Mouse (Mus musculus) hematopoietic stem cell, adult 5-6 weeks (primary cell): ENCODE data around the gene Grasp. TPM values are rescaled to one million over a fixed set of nuclear protein-coding genes. Genes with fewer than 3 reads are reported as not detected.

Source experiments
- ATAC-seq, 2 experiments: fragments of 125-278 bp in 1 of 2; replicated peaks in 1 of 2; 2 replicates each; pipeline ENCODE4 v1.8.0; 2016 to 2017; ENCODE audit warnings: inconsistent platforms in 2 of 2, mild to moderate bottlenecking in 2 of 2, moderate number of reproducible peaks in 2 of 2, low read depth in 1 of 2, moderate TSS enrichment in 1 of 2; ENCODE audit not compliant: low FRiP score in 2 of 2, poor library complexity in 2 of 2, severe bottlenecking in 2 of 2, insufficient read depth in 1 of 2, low TSS enrichment in 1 of 2
- total RNA-seq: library from RNA; stranded (forward); fragments of 172-1452, 232-1000 nt; gene quantifications from 2 replicates; pipeline ENCODE4 v1.2.3, GENCODE M21; 2017

Gene Grasp
- total RNA-seq, 1 experiment from 2014 or later: 6.6 TPM

GRCm38 (mm10) chr15:101235342-101235698 is 11.3 kb downstream of the Grasp start:
- no peak for ATAC-seq

- no peak for ATAC-seq
Observed at GRCm38 (mm10) chr15:101235728-101236327, 11.8 kb downstream of the Grasp start.

GRCm38 (mm10) chr15:101236878-101237277 is 12.9 kb downstream of the Grasp start:
- ATAC-seq: peak; percentile 51 to 57; a peak in 3 of 4 replicates

GRCm38 (mm10) chr15:101238885-101239511 is 15.0 kb downstream of the Grasp start:
- no peak for ATAC-seq

- no peak for ATAC-seq
Observed at GRCm38 (mm10) chr15:101239821-101240220, 15.8 kb downstream of the Grasp start.

GRCm38 (mm10) chr15:101240799-101241204 is 16.8 kb downstream of the Grasp start:
- peak; percentile 54 to 59 for ATAC-seq

- ATAC-seq: no peak
Observed at GRCm38 (mm10) chr15:101241236-101241635, 17.2 kb downstream of the Grasp start.

GRCm38 (mm10) chr15:101241853-101242252 is 17.9 kb downstream of the Grasp start:
- ATAC-seq: no peak

GRCm38 (mm10) chr15:101242645-101243044 is 18.7 kb downstream of the Grasp start:
- no peak for ATAC-seq

- ATAC-seq: peak; percentile 56 to 61
Observed at GRCm38 (mm10) chr15:101244012-101244411, 20.0 kb downstream of the Grasp start.

- peak; percentile 85 to 90 for ATAC-seq
Observed at GRCm38 (mm10) chr15:101246231-101247154, 22.5 kb downstream of the Grasp start.

- no peak for ATAC-seq
Observed at GRCm38 (mm10) chr15:101247155-101247498, 23.1 kb downstream of the Grasp start.

- ATAC-seq: no peak
Observed at GRCm38 (mm10) chr15:101248029-101248710, 24.2 kb downstream of the Grasp start.

GRCm38 (mm10) chr15:101250220-101250800 is 26.3 kb downstream of the Grasp start:
- no peak for ATAC-seq

GRCm38 (mm10) chr15:101251930-101252329 is 27.9 kb downstream of the Grasp start:
- no peak for ATAC-seq

GRCm38 (mm10) chr15:101252614-101253013 is 28.6 kb downstream of the Grasp start:
- ATAC-seq: no peak

- ATAC-seq: no peak
Observed at GRCm38 (mm10) chr15:101253563-101253885, 29.5 kb downstream of the Grasp start.
